Mouse (Mus musculus) liver, adult 2 months (tissue): ENCODE data around the gene Ccnl2. TPM values are rescaled to one million over a fixed set of nuclear protein-coding genes. Genes with fewer than 3 reads are reported as not detected.

Experiments
- DNase-seq: peaks from one replicate; pipeline ENCODE4 v3.0.0-alpha.2; 2011; ENCODE audit warnings: low read depth, low spot score; ENCODE audit errors: extremely low read depth
- H3K27ac ChIP-seq: fragments of 200-500 bp; replicated peaks from 2 replicates; pipeline ENCODE4 v1.5.1; 2012; ENCODE audit warnings: low read depth, mild to moderate bottlenecking, control low read depth, inconsistent platforms, low read length; ENCODE audit not compliant: insufficient read depth
- H3K27me3 ChIP-seq: fragments of 200-500 bp; 2 replicates; pipeline ENCODE4 v1.6.1; 2012; ENCODE audit warnings: mild to moderate bottlenecking, moderate library complexity, low read length, inconsistent platforms; ENCODE audit not compliant: control insufficient read depth, insufficient read depth
- H3K36me3 ChIP-seq: fragments of 200-500 bp; 2 replicates; pipeline ENCODE4 v1.6.1; 2012; ENCODE audit warnings: low read length, inconsistent platforms; ENCODE audit not compliant: control insufficient read depth, insufficient read depth
- H3K4me1 ChIP-seq: fragments of 200-500 bp; 2 replicates; pipeline ENCODE4 v1.6.1; 2011; ENCODE audit warnings: low read length; ENCODE audit not compliant: control insufficient read depth, insufficient read depth
- H3K4me3 ChIP-seq: fragments of 200-500 bp; 2 replicates; pipeline ENCODE4 v1.5.1; 2011; ENCODE audit warnings: low read depth, mild to moderate bottlenecking, control low read depth, low read length, moderate library complexity; ENCODE audit not compliant: insufficient read depth
- H3K79me2 ChIP-seq: fragments of 200-500 bp; 2 replicates; pipeline ENCODE4 v1.6.1; 2012; ENCODE audit warnings: inconsistent platforms, mild to moderate bottlenecking, low read length, moderate library complexity; ENCODE audit not compliant: control insufficient read depth, insufficient read depth
- H3K9ac ChIP-seq: fragments of 200-500 bp; 2 replicates; pipeline ENCODE4 v1.6.1; 2012; ENCODE audit warnings: low read depth, mild to moderate bottlenecking, control low read depth, inconsistent platforms, low read length
- CTCF ChIP-seq: fragments of 200-500 bp; IDR thresholded peaks from 2 replicates; pipeline ENCODE4 v1.5.1; 2011; ENCODE audit warnings: low read depth, low read length, control low read depth
- POLR2A ChIP-seq: fragments of 200-500 bp; IDR thresholded peaks from 2 replicates; pipeline ENCODE4 v1.6.1; 2011; ENCODE audit warnings: low read length, control low read depth; ENCODE audit not compliant: insufficient read depth; ENCODE audit errors: extremely low read depth
- WGBS: fragments of 180-500 bp; shearing (Covaris S2); methylation state at CpG from one replicate; pipeline ENCODE4 v1.1.7; 2018; 5-methylcytosine and 5-hydroxymethylcytosine counted together
- polyA plus RNA-seq: library from polyadenylated mRNA; depleted of rRNA; stranded (reverse); fragments of >200 nt; gene quantifications from 2 replicates; pipeline ENCODE4 v1.2.3, GENCODE M21; 2012
- total RNA-seq: library from RNA; depleted of rRNA; stranded (reverse); fragments of >200 nt; gene quantifications from 2 replicates; pipeline ENCODE4 v1.2.3, GENCODE M21; 2014

Ccnl2 gene
- total and polyA plus RNA-seq, 2 experiments: 56.1 to 61.8 TPM

DNA sequence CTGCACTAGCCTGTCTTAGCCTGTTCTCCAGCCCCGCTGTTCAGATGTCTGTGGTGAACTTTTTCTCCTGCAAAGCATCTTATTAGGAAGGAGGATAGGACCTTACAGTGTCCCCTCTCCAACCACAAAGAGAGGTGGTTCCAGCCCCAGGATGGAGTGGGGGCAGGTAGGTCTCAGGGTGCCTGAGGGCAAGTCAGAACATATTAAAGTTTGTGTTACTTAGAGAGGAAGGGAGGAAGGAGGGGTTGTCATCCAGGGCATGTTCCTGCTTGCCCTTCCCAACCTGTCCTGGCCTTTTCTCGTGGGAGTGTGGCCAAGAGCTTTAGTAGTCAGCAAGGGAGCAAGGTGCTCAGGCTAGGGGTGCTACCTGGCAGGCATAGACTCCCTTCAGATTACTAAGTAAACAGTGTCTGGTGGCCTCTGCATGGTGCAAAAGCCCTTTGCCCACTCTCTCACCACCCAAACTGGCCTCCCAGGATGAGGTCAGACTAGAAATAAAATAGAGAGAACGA lies 21.6 kb upstream of the Ccnl2 start:
- TF ChIP-seq POLR2A: no peak
- no peak for TF ChIP-seq CTCF
- DNase-seq: no peak
- Histone ChIP-seq H3K27ac (no peak overlapping the region), H3K27me3 (no peaks in the 10 kb centered on the region), H3K4me1 (no peaks in the 10 kb centered on the region), H3K9ac (no peak overlapping the region), H3K36me3 (no peaks in the 10 kb centered on the region), H3K4me3 (no peak overlapping the region), H3K79me2 (no peaks in the 10 kb centered on the region)
- 53% methylated on average over 3 of the region's 3 CpGs for WGBS

DNA sequence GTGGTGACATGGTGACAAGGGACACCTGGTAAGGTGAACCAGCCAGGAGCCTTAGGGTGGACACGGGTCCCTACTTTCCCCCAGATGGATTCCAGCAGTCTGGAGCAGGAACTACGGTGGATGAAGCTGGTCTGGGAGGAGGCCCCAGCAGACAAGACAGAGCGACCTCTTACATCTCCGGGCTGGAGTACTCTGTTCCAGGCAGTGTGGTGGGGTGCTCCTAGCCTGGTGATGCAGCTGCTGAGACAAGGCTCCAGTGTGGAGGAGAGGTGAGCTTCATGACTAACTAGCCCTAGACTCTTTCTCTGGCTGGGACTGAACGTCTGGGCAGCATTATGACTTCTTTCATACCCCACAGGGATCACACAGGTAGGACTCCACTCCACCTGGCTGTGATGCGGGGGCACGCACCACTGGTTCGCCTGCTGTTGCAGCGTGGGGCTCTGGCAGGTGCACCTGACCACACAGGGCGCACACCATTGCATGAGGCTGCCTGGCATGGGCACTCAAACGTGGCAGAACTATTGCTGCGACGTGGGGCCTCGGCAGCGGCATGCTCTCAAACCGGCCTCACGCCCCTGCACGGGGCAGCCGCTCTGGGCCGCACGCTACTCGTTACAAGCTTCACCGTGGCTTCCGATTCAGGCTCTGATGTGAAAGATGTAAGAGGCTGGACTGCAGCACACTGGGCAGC lies 20.9 kb upstream of the Ccnl2 start:
- no peak for DNase-seq
- no peak for TF ChIP-seq POLR2A
- TF ChIP-seq CTCF: no peak

DNA sequence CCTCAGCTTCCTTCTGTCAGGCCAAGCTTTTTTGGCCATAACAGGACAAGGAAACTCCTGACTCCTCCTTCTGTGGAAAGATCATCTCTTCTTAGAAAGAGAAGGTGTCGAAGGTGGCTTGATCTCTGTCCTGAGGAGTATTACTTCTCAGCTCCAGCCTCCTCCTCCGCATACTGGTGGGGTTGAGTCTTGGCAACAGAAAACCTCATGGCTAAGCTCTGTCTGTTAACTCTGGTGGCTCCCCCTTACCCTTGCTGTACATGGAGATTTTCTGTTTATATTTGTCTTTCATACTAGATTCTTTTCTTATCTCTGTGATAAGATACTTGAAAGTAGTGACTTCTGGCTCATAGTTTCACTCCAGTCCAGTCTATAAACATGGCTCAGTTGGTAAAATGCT lies 18.6 kb upstream of the Ccnl2 start:
- no peak for TF ChIP-seq POLR2A
- no peak for TF ChIP-seq CTCF
- H3K36me3 ChIP-seq: no peaks in the 10 kb centered on the region
- no peak overlapping the region for H3K27ac ChIP-seq
- no peaks in the 10 kb centered on the region for H3K79me2 ChIP-seq
- H3K27me3 ChIP-seq: no peaks in the 10 kb centered on the region
- H3K4me3 ChIP-seq: no peak overlapping the region
- WGBS: 84% methylated on average over 2 of the region's 2 CpGs
- no peak overlapping the region for H3K9ac ChIP-seq
- DNase-seq: no peak
- no peaks in the 10 kb centered on the region for H3K4me1 ChIP-seq

More for the DNA sequence above, 20.9 kb upstream of the Ccnl2 start:
- H3K9ac ChIP-seq: no peak overlapping the region
- 87% methylated on average over 24 of the region's 24 CpGs for WGBS
- no peak overlapping the region for H3K27ac ChIP-seq
- no peaks in the 10 kb centered on the region for H3K27me3 ChIP-seq
- no peaks in the 10 kb centered on the region for H3K4me1 ChIP-seq
- no peaks in the 10 kb centered on the region for H3K36me3 ChIP-seq
- H3K79me2 ChIP-seq: no peaks in the 10 kb centered on the region
- no peak overlapping the region for H3K4me3 ChIP-seq

GRCm38 (mm10) chr4:155802075-155802474 lies 10.2 kb upstream of the Ccnl2 start:
- Histone ChIP-seq H3K36me3 (peaks cover 6% of the 10 kb centered on the region; the same call in 1 of the 2 replicates), H3K27me3 (no peaks in the 10 kb centered on the region), H3K79me2 (peaks cover 17% of the 10 kb centered on the region), H3K27ac (no peak overlapping the region), H3K4me3 (no peak overlapping the region), H3K9ac (no peak overlapping the region), H3K4me1 (peaks cover 10% of the 10 kb centered on the region)
- no peak for DNase-seq
- WGBS: 100% methylated on average over 1 of the region's 1 CpGs
- TF ChIP-seq POLR2A (no peak), CTCF (no peak)

GRCm38 (mm10) chr4:155802741-155803339 lies 9.4 kb upstream of the Ccnl2 start, which contains the start of gene Mrpl20:
Mrpl20 (plus strand) TSS chr4:155802878.
- Histone ChIP-seq H3K4me3 (peak within 1 kb of the TSS; percentile 92), H3K27me3 (no peaks in the 10 kb centered on the region), H3K27ac (peak within 1 kb of the TSS; percentile 59), H3K36me3 (peaks cover 11% of the 10 kb centered on the region), H3K9ac (peak within 1 kb of the TSS; percentile 92), H3K4me1 (peaks cover 10% of the 10 kb centered on the region), H3K79me2 (peaks cover 17% of the 10 kb centered on the region)
- 19% methylated on average over 12 of the region's 12 CpGs for WGBS
- no peak for TF ChIP-seq POLR2A
- peak; percentile 16; the same call in 1 of the 2 replicates for TF ChIP-seq CTCF
- peak; percentile 44 for DNase-seq

DNA sequence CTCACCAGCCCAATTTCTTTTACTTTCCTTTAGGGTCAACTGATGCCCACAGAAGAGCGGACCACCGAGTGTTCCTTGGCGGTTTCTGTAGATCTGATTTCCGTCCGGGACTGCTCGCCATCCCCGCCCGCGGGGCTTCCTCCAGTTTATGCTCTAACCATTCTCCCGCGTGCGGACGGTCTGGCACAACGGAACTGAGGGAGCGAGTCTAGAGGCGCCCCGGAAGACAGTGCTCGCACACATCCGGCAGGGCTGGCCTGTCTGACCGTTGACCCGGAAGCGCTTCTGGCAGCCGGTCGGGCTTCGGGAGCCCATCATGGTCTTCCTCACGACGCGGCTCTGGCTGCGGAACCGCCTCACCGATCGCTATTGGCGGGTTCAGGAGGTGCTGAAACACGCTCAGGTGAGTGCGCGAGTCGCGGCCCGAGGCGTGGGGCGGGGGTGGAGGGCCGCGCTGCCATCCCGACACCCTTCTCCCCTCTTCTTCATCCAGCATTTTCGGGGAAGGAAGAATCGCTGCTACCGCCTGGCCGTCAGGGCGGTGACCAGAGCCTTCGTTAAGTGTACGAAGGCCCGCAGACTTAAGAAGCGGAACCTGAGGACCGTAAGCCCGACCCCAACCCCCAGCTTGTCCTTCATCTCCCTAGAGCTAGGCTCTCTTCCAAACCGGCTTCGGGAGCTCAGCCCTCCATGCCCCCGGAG lies 8.8 kb upstream of the Ccnl2 start:
- peak overlapping the region; percentile 92 for H3K4me3 ChIP-seq
- H3K9ac ChIP-seq: peak overlapping the region; percentile 92
- TF ChIP-seq CTCF: no peak
- TF ChIP-seq POLR2A: peak; percentile 75
- peak overlapping the region; percentile 59 for H3K27ac ChIP-seq
- under 1% methylated on average over 58 of the region's 58 CpGs for WGBS
- peaks cover 10% of the 10 kb centered on the region for H3K4me1 ChIP-seq
- no peaks in the 10 kb centered on the region for H3K27me3 ChIP-seq
- peaks cover 18% of the 10 kb centered on the region for H3K36me3 ChIP-seq
- DNase-seq: peak; percentile 79
- peaks cover 17% of the 10 kb centered on the region for H3K79me2 ChIP-seq
